Mouse (Mus musculus) left cerebral cortex, adult 18-20 months (tissue): ENCODE results near the gene Pdpk1. TPM values are rescaled to one million over a fixed set of nuclear protein-coding genes. Genes with fewer than 3 reads are reported as not detected.
"Not testable (repeated sequence)": the region's sequence is repeated elsewhere in the genome, so short reads cannot be mapped to it uniquely, and the experiment has no call there.

Experiments used
- DNase-seq, 2 experiments: peaks; one replicate each; pipeline ENCODE4 v3.0.0; 2021 to 2022; ENCODE audit warnings: low spot score in 2 of 2, mixed read lengths in 1 of 2
- total RNA-seq, 2 experiments: library from RNA; stranded (reverse); gene quantifications; 2 replicates each; pipeline ENCODE4 v1.2.3; 2021

Gene Pdpk1
- total RNA-seq, 2 experiments from 2014 or later, result 114 to 120 TPM

DNA sequence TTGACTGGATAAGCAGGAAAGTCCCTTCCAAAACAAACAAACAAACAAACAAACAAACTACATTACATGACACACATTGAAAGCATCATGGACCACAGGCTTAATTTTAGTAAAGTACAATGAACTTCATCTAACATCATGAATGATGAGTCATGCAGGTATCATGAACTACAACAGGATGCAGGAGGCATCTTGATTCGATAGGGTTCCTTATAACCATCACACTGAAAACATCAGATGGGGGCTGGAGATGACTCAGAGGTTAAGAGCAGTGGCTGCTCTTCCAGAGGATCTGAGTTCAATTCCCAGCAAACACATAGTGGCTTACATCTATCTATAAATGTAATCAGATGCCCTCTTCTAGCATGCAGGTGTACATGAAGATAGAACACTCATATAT, 23.1 kb downstream of the Pdpk1 start:
- no peak for DNase-seq

DNA sequence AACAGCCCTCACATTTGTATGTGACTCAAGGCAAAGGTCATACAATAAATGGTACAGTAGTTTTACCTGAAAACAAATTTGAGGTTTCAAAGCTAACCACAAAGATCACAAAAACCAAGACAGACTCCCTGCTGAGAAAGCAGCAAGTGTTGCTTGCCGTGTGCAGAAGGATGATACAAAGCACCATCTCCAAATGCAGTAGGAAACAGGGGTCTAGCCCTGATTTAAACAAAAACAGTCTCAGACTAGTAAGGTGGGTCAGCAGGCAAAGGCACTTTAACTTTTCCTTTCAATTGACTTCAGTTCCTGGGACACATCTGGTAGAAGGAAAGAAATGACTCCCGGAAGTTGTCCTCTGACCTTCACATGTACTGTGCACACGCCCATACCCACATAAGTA, 23.9 kb downstream of the Pdpk1 start:
- no peak for DNase-seq

DNA sequence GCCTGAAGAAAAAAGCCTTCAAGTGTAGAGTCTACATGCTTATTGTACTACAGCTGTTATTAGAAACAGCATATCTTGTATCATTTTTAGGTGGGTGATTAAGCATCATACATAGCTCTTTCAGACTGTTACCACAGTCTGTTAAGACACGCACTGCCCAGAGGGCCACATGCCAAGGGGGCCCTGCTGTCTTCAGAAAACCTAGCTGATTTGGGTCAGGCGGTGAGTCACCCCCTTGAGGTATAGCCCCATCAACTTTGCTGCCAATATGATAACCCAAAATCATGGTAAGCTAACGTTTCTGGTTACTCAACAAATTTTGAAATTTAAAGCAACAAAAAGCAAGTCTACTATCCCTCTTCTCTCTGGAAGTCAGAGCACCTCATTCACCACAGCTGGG, 31.3 kb downstream of the Pdpk1 start:
- DNase-seq, result no peak

GRCm38 (mm10) chr17:24113031-24113430, 37.7 kb downstream of the Pdpk1 start:
- DNase-seq, result peak; percentile 8 to 26

GRCm38 (mm10) chr17:24111256-24111655, 39.5 kb downstream of the Pdpk1 start:
- no peak for DNase-seq

- peak; percentile 33 to 43 for DNase-seq
These were observed 41.8 kb downstream of the Pdpk1 start for GRCm38 (mm10) chr17:24108896-24109295.

GRCm38 (mm10) chr17:24105111-24105510, 45.6 kb downstream of the Pdpk1 start:
- no peak for DNase-seq

DNA sequence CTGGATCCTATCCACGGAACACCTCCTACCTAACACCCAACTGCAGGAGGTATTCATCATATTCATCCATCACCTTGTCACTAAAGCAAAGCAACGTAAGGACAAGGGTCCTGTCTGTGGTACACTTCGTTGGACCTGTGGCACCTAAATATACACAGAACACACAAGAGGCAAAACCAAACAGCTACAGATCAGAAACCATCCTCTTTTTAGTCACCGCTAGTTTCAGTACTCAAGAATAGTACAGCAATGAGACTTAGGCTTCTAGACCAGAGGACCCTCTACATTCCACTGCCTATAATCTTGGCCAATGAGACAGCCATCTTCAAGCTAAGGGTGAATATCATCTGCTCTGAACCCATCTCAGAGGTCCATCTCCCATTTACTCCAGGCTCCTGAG, 52.4 kb downstream of the Pdpk1 start:
- DNase-seq, result no peak

DNA sequence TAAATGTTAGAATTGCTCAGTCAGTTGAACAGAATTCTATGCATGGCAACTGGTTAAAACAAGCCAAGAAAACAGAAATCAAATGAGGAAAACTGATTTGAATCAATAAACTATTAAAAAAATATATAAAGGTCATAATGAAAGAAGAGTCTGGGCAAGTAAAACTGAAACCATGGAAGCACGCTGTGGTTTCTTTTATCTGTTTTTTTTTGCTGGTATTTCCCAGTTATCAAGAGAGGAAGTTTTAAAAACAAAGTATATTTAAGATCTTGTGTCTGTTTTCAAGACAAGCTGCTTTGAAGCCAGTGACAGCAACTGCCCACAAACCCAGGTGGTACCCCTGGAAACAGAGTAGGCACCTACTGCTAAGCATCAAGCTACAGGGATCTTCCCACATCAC, 60.1 kb downstream of the Pdpk1 start:
- no peak for DNase-seq

DNA sequence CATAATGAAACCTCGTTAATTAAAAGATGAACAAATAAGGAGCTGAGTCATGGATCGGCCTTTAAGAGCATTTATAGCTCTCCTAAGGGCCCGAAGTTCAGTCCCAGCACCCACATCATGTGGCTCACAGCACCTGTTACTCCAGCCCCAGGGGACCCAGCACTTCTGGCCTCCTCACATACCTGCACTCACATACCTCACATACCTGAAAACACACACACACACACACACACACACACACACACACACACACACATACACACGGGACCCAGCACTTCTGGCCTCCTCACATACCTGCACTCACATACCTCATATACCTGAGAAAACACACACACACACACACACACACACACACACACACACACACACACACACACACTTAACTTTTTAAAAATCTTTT, 64.3 kb downstream of the Pdpk1 start:
- not testable (repeated sequence) for DNase-seq

GRCm38 (mm10) chr17:24084593-24084992, 66.1 kb downstream of the Pdpk1 start:
- DNase-seq, result no peak

GRCm38 (mm10) chr17:24077101-24077500, 73.6 kb downstream of the Pdpk1 start:
- no peak for DNase-seq

DNA sequence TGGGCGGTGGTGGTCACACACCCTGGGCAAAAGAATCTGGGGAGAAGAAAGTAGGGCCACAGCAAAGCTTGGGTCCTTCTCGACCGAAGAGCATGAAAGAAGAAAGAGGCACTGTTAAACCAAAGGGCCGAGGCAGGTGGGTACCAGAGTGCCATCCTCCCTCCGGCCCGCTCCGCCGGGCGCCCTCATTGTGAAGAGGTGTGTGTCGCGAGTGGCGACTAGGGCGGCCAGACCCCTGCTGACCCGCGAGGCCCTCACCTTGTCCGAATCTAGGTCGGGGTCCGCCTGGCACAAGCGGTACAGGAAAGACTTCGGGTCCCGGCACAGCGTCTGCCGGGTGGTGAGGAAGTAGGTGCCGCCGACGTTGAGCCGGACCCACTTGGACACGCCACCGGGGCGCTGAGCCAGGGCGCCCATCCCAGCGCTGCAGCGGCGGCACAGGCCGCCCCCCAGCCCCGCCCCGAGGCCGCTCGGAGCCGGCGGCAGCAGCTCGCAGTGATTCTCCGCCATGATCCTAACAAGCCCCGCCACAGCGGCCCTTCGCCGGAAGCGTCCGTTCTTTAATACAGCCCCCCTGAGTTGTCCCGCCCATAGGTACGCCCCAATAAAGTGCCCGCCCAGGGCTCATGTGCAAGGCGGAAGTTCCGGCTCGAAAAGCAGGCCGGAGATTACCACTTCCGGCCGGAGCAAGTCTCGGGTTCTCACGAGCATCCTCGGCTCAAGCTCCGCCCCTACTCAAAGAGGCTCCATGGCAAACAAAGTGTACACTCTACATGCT, 77.6 kb downstream of the Pdpk1 start, which contains the start of gene Kctd5:
Gene Kctd5 (minus strand): TSS at position 567 of the 778 bp plus-strand sequence.
- peak; percentile 93 to 94 for DNase-seq

DNA sequence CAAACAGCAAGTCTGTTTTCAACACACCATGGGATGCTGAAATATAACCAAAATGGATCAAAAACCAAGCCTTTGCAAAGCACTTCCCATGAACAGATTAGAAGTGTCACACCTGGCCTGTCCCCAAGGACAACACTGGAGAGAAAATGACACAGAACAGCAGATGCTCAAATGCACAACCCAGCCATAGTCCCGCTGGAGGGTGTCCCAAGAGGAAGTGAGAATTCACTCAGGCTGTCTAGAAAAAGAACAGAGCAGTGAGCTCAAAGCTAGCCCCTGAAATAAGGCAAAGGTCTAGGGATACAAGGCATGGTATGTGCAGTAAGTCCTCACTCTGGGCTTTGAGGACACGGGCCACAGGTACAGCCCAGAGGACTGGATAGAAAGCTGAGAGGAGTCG, 81.2 kb downstream of the Pdpk1 start:
- no peak for DNase-seq

- DNase-seq, result peak in 1 of 2 experiments; percentile 30
These were observed 82.5 kb downstream of the Pdpk1 start for GRCm38 (mm10) chr17:24068271-24068670.

GRCm38 (mm10) chr17:24062459-24063155, 88.1 kb downstream of the Pdpk1 start:
- no peak for DNase-seq

DNA sequence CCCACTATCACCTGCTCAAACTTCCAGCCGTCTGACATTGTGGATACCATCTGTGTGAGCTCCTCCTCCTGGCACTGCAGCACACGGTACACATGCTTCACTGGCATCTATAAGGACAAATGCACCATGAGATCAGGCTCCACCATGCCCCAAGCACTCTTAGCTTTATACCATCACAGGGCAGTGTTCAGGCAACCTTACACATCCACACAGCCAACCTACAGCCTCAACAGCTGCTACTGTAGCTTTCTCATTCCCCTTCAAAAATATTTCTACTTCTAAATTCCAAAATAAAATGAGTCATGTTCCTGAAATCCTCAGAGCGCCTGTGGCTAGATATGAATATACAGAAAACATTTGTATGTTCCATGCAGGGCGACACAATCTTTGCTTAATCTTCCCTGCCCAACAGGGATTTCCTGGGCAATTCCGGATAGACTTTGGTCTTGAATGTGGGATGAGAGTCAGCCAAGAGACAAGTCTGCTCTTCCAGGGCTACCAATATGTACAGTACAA, 92.9 kb downstream of the Pdpk1 start:
- DNase-seq, result no peak

DNA sequence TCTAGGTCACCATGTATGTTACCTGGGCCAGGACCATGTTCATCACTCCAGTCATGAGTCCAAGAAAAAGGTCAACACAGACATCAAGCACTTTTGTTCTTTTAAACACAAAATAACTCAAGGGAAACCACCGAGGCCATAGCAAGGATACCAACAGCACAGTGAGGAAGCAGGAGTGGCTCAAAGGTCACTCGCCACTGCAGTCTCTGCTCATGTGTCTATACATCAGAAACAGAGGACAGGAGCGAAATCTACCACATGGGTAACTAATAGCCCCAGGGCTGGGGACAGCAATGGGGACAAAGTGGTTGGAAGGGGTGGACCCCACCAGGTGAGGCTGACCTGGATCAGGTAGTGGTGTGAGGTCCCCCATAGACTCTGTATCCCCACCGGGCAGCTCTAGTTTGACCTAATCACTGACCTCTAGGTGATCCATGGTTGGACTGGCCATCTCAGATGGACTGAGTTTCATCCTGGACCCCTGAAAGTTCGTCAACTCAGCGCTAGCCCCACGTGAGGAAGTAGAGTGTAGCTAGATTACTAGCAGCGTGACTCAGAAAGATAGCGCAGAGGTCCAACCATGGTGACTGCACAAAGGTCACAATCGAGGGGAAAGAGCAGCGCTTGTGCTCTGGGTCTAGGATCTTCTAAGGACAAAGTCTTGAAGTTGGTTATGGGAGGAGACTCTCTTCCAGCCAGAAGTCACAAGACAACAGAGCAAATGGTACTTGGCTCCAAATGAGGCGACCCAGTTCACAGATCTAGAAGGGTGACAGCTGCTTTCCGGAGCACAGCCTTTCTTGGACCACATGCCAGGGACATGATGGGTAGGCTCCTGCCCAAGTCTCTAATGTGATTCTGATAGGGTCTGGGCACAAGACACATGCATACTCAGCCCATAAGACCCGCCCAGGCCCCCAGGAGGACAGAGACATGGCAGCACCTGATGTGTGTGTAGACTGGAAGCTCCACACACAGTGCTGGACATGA, 93.8 kb downstream of the Pdpk1 start:
- DNase-seq, result no peak

- peak; percentile 31 to 54 for DNase-seq
These were observed 101.7 kb downstream of the Pdpk1 start for GRCm38 (mm10) chr17:24049008-24049407.

- no peak for DNase-seq
These were observed 102.7 kb downstream of the Pdpk1 start for GRCm38 (mm10) chr17:24048053-24048452.

DNA sequence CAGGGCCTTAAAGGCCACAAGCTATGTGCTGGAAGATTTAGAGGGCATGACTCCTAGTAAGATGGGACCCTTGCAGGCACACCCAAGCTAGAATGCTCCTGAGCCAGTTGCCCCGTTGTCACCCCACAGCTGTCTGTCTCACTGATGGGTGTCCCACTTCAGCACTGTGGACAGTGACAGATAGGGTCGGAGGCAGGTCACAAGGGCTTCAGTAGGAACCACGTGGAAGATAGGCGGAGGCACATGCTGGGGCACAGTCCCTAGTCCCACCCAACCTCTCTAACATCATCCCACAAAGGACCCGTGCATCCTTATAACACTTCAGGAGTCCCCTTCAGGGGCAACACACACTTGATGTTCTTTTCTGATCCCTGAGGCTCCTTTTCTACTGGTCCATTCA, 104.7 kb downstream of the Pdpk1 start:
- no peak for DNase-seq
